Mouse (Mus musculus) myocyte (in vitro differentiated cells): Measurements from ENCODE around the gene Sptlc2. TPM values are rescaled to one million over a fixed set of nuclear protein-coding genes. Genes with fewer than 3 reads are reported as not detected.
"Not testable (repeated sequence)": the region's sequence is repeated elsewhere in the genome, so short reads cannot be mapped to it uniquely, and the experiment has no call there.

Experiments used
- H3K27me3 ChIP-seq: one replicate; pipeline ENCODE4 v1.6.1; 2011; ENCODE audit not compliant: control insufficient read depth, insufficient read depth, insufficient read length
- H3K36me3 ChIP-seq: one replicate; pipeline ENCODE4 v1.6.1; 2011; ENCODE audit not compliant: control insufficient read depth, insufficient read depth
- H3K4me2 ChIP-seq: one replicate; pipeline ENCODE4 v1.6.1; 2011; ENCODE audit warnings: low read depth, control low read depth
- H3K4me3 ChIP-seq: one replicate; pipeline ENCODE4 v1.5.1; 2011; ENCODE audit warnings: mild to moderate bottlenecking, control low read depth, moderate library complexity
- H3K79me2 ChIP-seq: one replicate; pipeline ENCODE4 v1.6.1; 2011; ENCODE audit not compliant: control insufficient read depth, insufficient read depth
- H3ac ChIP-seq: one replicate; pipeline ENCODE4 v1.6.1; 2011; ENCODE audit not compliant: control insufficient read depth, insufficient read length
- CEBPB ChIP-seq: IDR thresholded peaks from 2 replicates; pipeline ENCODE4 v1.6.1; 2011; ENCODE audit warnings: mild to moderate bottlenecking, moderate library complexity; ENCODE audit not compliant: poor library complexity, insufficient read depth, severe bottlenecking
- E2F4 ChIP-seq: IDR thresholded peaks from one replicate; pipeline ENCODE4 v1.6.1; 2011; ENCODE audit warnings: mild to moderate bottlenecking, control low read depth, moderate library complexity; ENCODE audit not compliant: insufficient read depth
- MAX ChIP-seq: IDR thresholded peaks from one replicate; pipeline ENCODE4 v1.6.1; 2011; ENCODE audit warnings: low read depth, mild to moderate bottlenecking, control low read depth
- MYOD1 ChIP-seq, 3 experiments: IDR thresholded peaks; one replicate each; pipeline ENCODE4 v1.6.1; 2011; ENCODE audit warnings: control low read depth in 2 of 3, low read depth in 2 of 3, mild to moderate bottlenecking in 2 of 3, moderate library complexity in 1 of 3; ENCODE audit not compliant: insufficient read length in 2 of 3, control insufficient read depth in 1 of 3
- MYOG ChIP-seq, 3 experiments: IDR thresholded peaks; one replicate each; pipeline ENCODE4 v1.6.1; 2011; ENCODE audit warnings: control low read depth in 2 of 3, low read depth in 2 of 3, mild to moderate bottlenecking in 2 of 3; ENCODE audit not compliant: insufficient read length in 2 of 3, control insufficient read depth in 1 of 3, insufficient read depth in 1 of 3
- POLR2A ChIP-seq: IDR thresholded peaks from one replicate; pipeline ENCODE4 v1.6.1; 2011; ENCODE audit warnings: low read depth, mild to moderate bottlenecking, control low read depth, moderate library complexity; ENCODE audit not compliant: insufficient read length
- POLR2AphosphoS2 ChIP-seq: IDR thresholded peaks from one replicate; pipeline ENCODE4 v1.6.1; 2011; ENCODE audit warnings: low read depth, control low read depth; ENCODE audit not compliant: insufficient read length
- REST ChIP-seq: IDR thresholded peaks from one replicate; pipeline ENCODE4 v1.6.1; 2011; ENCODE audit warnings: mild to moderate bottlenecking, control low read depth, moderate library complexity; ENCODE audit not compliant: insufficient read depth, insufficient read length
- SRF ChIP-seq: IDR thresholded peaks from one replicate; pipeline ENCODE4 v1.6.1; 2011; ENCODE audit warnings: low read depth; ENCODE audit not compliant: control insufficient read depth, insufficient read length
- TCF12 ChIP-seq: IDR thresholded peaks from one replicate; pipeline ENCODE4 v1.6.1; 2011; ENCODE audit warnings: mild to moderate bottlenecking, control low read depth; ENCODE audit not compliant: poor library complexity, insufficient read depth, severe bottlenecking
- TCF3 ChIP-seq: IDR thresholded peaks from one replicate; pipeline ENCODE4 v1.6.1; 2011; ENCODE audit warnings: low read depth, control low read depth; ENCODE audit not compliant: insufficient read length
- USF1 ChIP-seq: IDR thresholded peaks from one replicate; pipeline ENCODE4 v1.6.1; 2011; ENCODE audit warnings: low read depth, mild to moderate bottlenecking, control low read depth, moderate library complexity
- polyA plus RNA-seq: library from polyadenylated mRNA; unstranded; fragments of >200 nt; fragmentation: generic; extraction: Trizol; gene quantifications from one replicate; pipeline ENCODE4 v1.2.1, GENCODE M21; 2012; ENCODE audit warnings: missing spikeins

Gene Sptlc2
- polyA plus RNA-seq, 1 experiment: 43.4 TPM

GRCm38 (mm10) chr12:87319229-87319628 lies 68.9 kb downstream of the Sptlc2 start:
- TF ChIP-seq MAX (no peak), MYOG (IDR thresholded peaks at IDR 0.05; ENCODE audit: control insufficient read depth in 1 of 3, insufficient read depth in 1 of 3, insufficient read length in 2 of 3, low read depth in 2 of 3) (no peak), CEBPB (no peak), TCF12 (no peak), POLR2A (no peak), MYOD1 (IDR thresholded peaks at IDR 0.05; ENCODE audit: control insufficient read depth in 1 of 3, insufficient read length in 2 of 3, low read depth in 2 of 3) (no peak), REST (no peak), E2F4 (no peak), TCF3 (no peak), SRF (no peak), USF1 (no peak), POLR2AphosphoS2 (no peak)
- H3K36me3 ChIP-seq: peaks cover 10% of the 10 kb centered on the region
- no peaks in the 10 kb centered on the region for H3K27me3 ChIP-seq
- H3K79me2 ChIP-seq: no peaks in the 10 kb centered on the region
- no peak overlapping the region for H3K4me2 ChIP-seq
- no peak overlapping the region for H3K4me3 ChIP-seq
- H3ac ChIP-seq: no peak overlapping the region

- TF ChIP-seq MYOD1 (IDR thresholded peaks at IDR 0.05; ENCODE audit: control insufficient read depth in 1 of 3, insufficient read length in 2 of 3, low read depth in 2 of 3) (no peak), E2F4 (no peak)
- Histone ChIP-seq H3K36me3 (peaks cover 8% of the 10 kb centered on the region), H3ac (no peak overlapping the region), H3K4me3 (no peak overlapping the region), H3K27me3 (no peaks in the 10 kb centered on the region), H3K4me2 (no peak overlapping the region), H3K79me2 (no peaks in the 10 kb centered on the region)
Observed at GRCm38 (mm10) chr12:87317951-87318350, 70.2 kb downstream of the Sptlc2 start.

DNA sequence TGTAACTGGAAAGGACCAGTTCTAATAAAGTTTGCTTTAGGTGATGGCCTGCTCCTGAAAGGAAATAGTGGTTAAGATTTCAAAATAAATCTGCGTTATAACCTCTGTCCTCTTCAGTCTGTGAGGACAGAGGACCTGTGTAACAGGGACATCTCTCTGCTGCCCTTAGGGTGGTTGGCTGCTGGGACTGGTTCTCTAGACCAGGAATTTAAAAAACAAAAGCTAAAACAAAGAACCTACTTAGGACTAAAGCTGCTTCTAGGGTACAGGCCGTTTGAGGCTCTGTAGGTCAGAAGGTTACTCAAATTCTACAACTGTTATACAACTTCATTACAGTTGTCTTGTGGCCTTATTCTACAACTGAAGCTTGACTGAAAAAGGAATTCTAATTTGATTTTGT lies 75.1 kb downstream of the Sptlc2 start:
- H3K27me3 ChIP-seq: no peaks in the 10 kb centered on the region
- TF ChIP-seq MAX: no peak
- TF ChIP-seq POLR2AphosphoS2: no peak
- no peak for TF ChIP-seq SRF
- TF ChIP-seq TCF3: no peak
- no peak for TF ChIP-seq MYOG (IDR thresholded peaks at IDR 0.05; ENCODE audit: control insufficient read depth in 1 of 3, insufficient read depth in 1 of 3, insufficient read length in 2 of 3, low read depth in 2 of 3)
- no peak for TF ChIP-seq CEBPB
- no peak for TF ChIP-seq TCF12
- TF ChIP-seq USF1: no peak
- no peak for TF ChIP-seq REST
- no peak for TF ChIP-seq POLR2A
- TF ChIP-seq E2F4: no peak
- no peak for TF ChIP-seq MYOD1 (IDR thresholded peaks at IDR 0.05; ENCODE audit: control insufficient read depth in 1 of 3, insufficient read length in 2 of 3, low read depth in 2 of 3)
- no peak overlapping the region for H3K4me3 ChIP-seq
- peaks cover 25% of the 10 kb centered on the region for H3K36me3 ChIP-seq
- no peak overlapping the region for H3K4me2 ChIP-seq
- no peaks in the 10 kb centered on the region for H3K79me2 ChIP-seq
- no peak overlapping the region for H3ac ChIP-seq

DNA sequence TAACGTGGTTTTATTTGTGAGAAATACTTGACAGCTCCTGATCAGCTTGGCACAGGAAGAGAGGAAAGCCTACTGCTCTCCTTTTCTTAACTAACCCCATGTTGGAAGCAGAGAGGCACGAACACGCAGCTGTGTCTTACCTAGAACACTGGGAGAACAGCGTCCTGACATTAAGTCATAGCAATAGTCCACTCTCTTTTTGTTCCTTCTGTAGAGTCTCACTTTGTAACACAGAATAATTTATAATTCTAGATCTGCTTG lies 81.6 kb downstream of the Sptlc2 start:
- not testable (repeated sequence) for H3K36me3 ChIP-seq, H3K27me3 ChIP-seq, H3ac ChIP-seq, H3K4me3 ChIP-seq, H3K4me2 ChIP-seq, H3K79me2 ChIP-seq

DNA sequence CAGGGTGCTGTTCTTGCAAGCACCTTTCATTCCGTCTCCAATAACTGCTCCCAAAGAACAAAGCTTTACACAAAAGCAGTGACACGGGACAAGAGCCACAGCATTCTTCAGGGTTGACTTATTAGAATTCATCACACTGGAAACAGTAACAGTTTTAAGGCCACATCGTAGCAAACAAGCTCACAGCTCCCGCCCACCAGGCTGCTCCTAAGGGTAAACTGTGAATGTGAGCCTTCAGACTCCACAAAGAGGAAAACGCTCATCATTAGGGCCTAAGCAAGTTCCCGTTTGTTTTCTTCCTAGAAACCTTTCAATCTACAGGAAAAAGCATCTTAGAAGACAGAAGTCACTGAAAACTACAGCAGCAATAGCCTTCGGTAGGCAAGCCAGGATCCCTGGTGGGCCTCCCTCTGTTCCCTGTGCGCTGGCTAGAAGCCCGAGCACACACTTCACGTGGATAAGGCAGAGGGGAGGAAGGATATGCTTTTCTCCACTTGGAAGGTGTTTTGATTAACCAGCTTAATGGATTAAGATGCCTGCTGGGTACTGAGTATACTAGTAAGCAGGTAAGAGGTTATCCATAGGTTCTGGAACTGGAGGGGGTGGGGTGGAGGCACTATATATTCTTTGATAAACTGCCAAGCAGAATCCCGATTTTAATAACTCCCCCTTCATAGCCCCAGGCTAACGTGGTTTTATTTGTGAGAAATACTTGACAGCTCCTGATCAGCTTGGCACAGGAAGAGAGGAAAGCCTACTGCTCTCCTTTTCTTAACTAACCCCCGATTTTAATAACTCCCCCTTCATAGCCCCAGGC lies 82.2 kb downstream of the Sptlc2 start:
- no peak for TF ChIP-seq MYOG (IDR thresholded peaks at IDR 0.05; ENCODE audit: control insufficient read depth in 1 of 3, insufficient read depth in 1 of 3, insufficient read length in 2 of 3, low read depth in 2 of 3)
- TF ChIP-seq USF1: no peak
- no peak for TF ChIP-seq SRF
- no peak for TF ChIP-seq E2F4
- no peak for TF ChIP-seq TCF3
- no peak for TF ChIP-seq REST
- TF ChIP-seq TCF12: no peak
- no peak for TF ChIP-seq CEBPB
- no peak for TF ChIP-seq POLR2AphosphoS2
- no peak for TF ChIP-seq POLR2A
- TF ChIP-seq MYOD1 (IDR thresholded peaks at IDR 0.05; ENCODE audit: control insufficient read depth in 1 of 3, insufficient read length in 2 of 3, low read depth in 2 of 3): no peak
- TF ChIP-seq MAX: no peak
- peaks cover 8% of the 10 kb centered on the region for H3K36me3 ChIP-seq
- H3K79me2 ChIP-seq: no peaks in the 10 kb centered on the region
- no peak overlapping the region for H3K4me3 ChIP-seq
- H3K27me3 ChIP-seq: no peaks in the 10 kb centered on the region
- H3ac ChIP-seq: no peak overlapping the region
- no peak overlapping the region for H3K4me2 ChIP-seq
